13 mouse cellular contexts compared by ENCODE assay signal in the genomic region with DNA sequence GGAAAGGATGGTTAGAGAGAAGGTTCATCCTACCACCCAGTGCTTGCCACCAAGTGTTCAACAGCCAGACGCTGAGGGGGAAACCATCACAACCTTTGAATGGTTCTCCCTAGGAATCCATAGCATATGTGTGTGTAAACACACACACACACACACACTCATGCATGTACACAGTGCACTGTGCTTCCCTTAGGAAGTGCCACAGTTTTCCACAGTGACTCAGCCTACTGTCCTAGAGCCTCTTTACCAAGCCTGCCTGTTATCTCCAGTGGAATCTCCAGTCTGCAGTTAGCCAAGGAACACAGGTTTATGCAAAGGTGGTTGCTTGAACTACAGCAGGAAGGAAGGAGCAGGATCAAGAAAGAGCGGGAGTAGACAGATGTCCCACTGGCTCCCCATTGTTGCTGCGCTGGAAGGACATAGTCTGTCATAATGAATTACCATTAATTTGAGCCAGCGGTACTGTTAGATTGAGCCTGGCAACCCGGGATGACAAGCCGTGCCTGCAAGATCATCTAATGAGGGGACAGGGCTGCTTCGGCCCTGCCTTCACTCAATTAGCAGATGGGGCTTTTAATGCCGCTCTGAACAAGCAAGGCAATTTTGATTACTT.
DNase-seq lines count a peak whose midpoint lies in the region; ATAC-seq lines count a peak whose summit lies in the region.
"Had no signal": no experiment of that assay in that cellular context is flagged by ENCODE, and none has a peak within 500 bp of the region (broad histone marks: within the 10 kb centered on the region; RNA-seq: fewer than 3 reads in every experiment).

No protein-coding gene starts in this region.

- H3K27ac ChIP-seq in hindbrain, embryonic 14.5 days = peak overlapping the region; percentile 26; the same call in 1 of the 2 replicates
- H3K27ac ChIP-seq in midbrain, embryonic 16.5 days (ENCODE audit: low read length) = no peak overlapping the region
- H3K27ac ChIP-seq: liver, embryonic 13.5 days had no signal

- no peaks in the 10 kb centered on the region for H3K36me3 ChIP-seq in hindbrain, embryonic 14.5 days (replicated peaks; ENCODE audit: control insufficient read depth, insufficient read depth)
- no peaks in the 10 kb centered on the region for H3K36me3 ChIP-seq in midbrain, embryonic 16.5 days (ENCODE audit: control insufficient read depth, insufficient read depth, low read length)
- H3K36me3 ChIP-seq: liver, embryonic 13.5 days had no signal

- peak; percentile 25 for DNase-seq in embryo, embryonic 10 days (ENCODE audit: low spot score)
- no peak for DNase-seq in embryo, embryonic 9.5 days (ENCODE audit: extremely low spot score)
- peak; percentile 35 for DNase-seq in embryo, embryonic 11 days
- no peak for DNase-seq in hindbrain, embryonic 14.5 days (ENCODE audit: low spot score)
- DNase-seq in layer of hippocampus, adult 18-20 months (ENCODE audit: low spot score in 2 of 2) = no peak
- no peak for DNase-seq in urinary bladder, postnatal 25 days (ENCODE audit: low spot score)
- DNase-seq: adrenal gland, postnatal 25 days; cerebellum, adult 11 months; liver, embryonic 13.5 days; lung, postnatal 14 days had no signal

- no peak overlapping the region for H3K9ac ChIP-seq in hindbrain, embryonic 14.5 days
- H3K9ac ChIP-seq in midbrain, embryonic 16.5 days (ENCODE audit: low read depth, low read length) = no peak overlapping the region
- H3K9ac ChIP-seq: liver, embryonic 13.5 days had no signal

- H3K27me3 ChIP-seq in hindbrain, embryonic 14.5 days (ENCODE audit: control insufficient read depth, insufficient read depth, low read length) = no peaks in the 10 kb centered on the region
- no peaks in the 10 kb centered on the region for H3K27me3 ChIP-seq in midbrain, embryonic 16.5 days (ENCODE audit: control insufficient read depth, insufficient read depth, low read depth, low read length)
- H3K27me3 ChIP-seq: liver, embryonic 13.5 days had no signal

- H3K4me1 ChIP-seq in hindbrain, embryonic 14.5 days (replicated peaks; ENCODE audit: control insufficient read depth, insufficient read depth, low read length) = 0 out of 2 replicates have a peak, but pooled peaks cover 3% of the 10 kb centered on the region
- H3K4me1 ChIP-seq in midbrain, embryonic 16.5 days (ENCODE audit: control insufficient read depth, insufficient read depth, low read length) = no peaks in the 10 kb centered on the region
- H3K4me1 ChIP-seq: liver, embryonic 13.5 days had no signal

- WGBS in hindbrain, embryonic 14.5 days = 28% methylated on average over 8 of the region's 8 CpGs
- 19% methylated on average over 8 of the region's 8 CpGs for WGBS in midbrain, embryonic 16.5 days

- no peak overlapping the region for H3K4me2 ChIP-seq in hindbrain, embryonic 14.5 days (replicated peaks)
- no peak overlapping the region for H3K4me2 ChIP-seq in midbrain, embryonic 16.5 days (ENCODE audit: low read length)
- H3K4me2 ChIP-seq: liver, embryonic 13.5 days had no signal

- ATAC-seq in hindbrain, embryonic 14.5 days (ENCODE audit: low FRiP score) = peak; percentile 60; the same call in 1 of the 2 replicates
- ATAC-seq in midbrain, embryonic 16.5 days = peak; percentile 60
- no peak for ATAC-seq in megakaryocyte-erythroid progenitor cell, adult 5-6 weeks (replicated peaks; ENCODE audit: low FRiP score, low TSS enrichment, poor library complexity, severe bottlenecking)
- ATAC-seq: intestine, embryonic 16.5 days had no signal

- no peak overlapping the region for H3K4me3 ChIP-seq in hindbrain, embryonic 14.5 days (replicated peaks; ENCODE audit: low read length)
- H3K4me3 ChIP-seq in midbrain, embryonic 16.5 days (ENCODE audit: low read depth, low read length) = no peak overlapping the region
- H3K4me3 ChIP-seq: liver, embryonic 13.5 days had no signal

- H3K9me3 ChIP-seq in hindbrain, embryonic 14.5 days (ENCODE audit: control insufficient read depth, low read length) = no peaks in the 10 kb centered on the region
- no peaks in the 10 kb centered on the region for H3K9me3 ChIP-seq in midbrain, embryonic 16.5 days (replicated peaks; ENCODE audit: control insufficient read depth, low read length, poor library complexity, severe bottlenecking)
- H3K9me3 ChIP-seq: liver, embryonic 13.5 days had no signal

Comparison
In these comparisons a context has a peak if more than half of its experiments do, and no peak if none do; other contexts are left out.
1. DNase-seq: peak in embryo, embryonic 10 days (single experiment) and embryo, embryonic 11 days (single experiment); none in embryo, embryonic 9.5 days (single experiment), hindbrain, embryonic 14.5 days (single experiment), layer of hippocampus, adult 18-20 months (0 of 2) and urinary bladder, postnatal 25 days (single experiment).